Mouse (Mus musculus) liver, embryonic 15.5 days (tissue): ENCODE data around the gene Limk1. TPM values are rescaled to one million over a fixed set of nuclear protein-coding genes. Genes with fewer than 3 reads are reported as not detected.

Experiments used
- ATAC-seq: fragments of 200-750 bp; cut with Nextera tagmentation; 2 replicates; pipeline ENCODE4 v1.8.0; 2017; ENCODE audit warnings: moderate number of reproducible peaks, mild to moderate bottlenecking, moderate library complexity; ENCODE audit not compliant: insufficient read depth
- H3K27ac ChIP-seq: fragments of 300-500 bp; sonication (generic); replicated peaks from 2 replicates; pipeline ENCODE4 v1.5.1; 2015; ENCODE audit warnings: mild to moderate bottlenecking, inconsistent platforms
- H3K27me3 ChIP-seq: fragments of 300-500 bp; sonication (generic); 2 replicates; pipeline ENCODE4 v1.6.1; 2015; ENCODE audit warnings: mild to moderate bottlenecking, inconsistent platforms
- H3K36me3 ChIP-seq: fragments of 300-500 bp; sonication (generic); replicated peaks from 2 replicates; pipeline ENCODE4 v1.6.1; 2015; ENCODE audit warnings: moderate library complexity, mild to moderate bottlenecking, inconsistent platforms
- H3K4me1 ChIP-seq: fragments of 300-500 bp; sonication (generic); replicated peaks from 2 replicates; pipeline ENCODE4 v1.6.1; 2015; ENCODE audit warnings: inconsistent platforms
- H3K4me2 ChIP-seq: fragments of 300-500 bp; sonication (generic); 2 replicates; pipeline ENCODE4 v1.6.1; 2015; ENCODE audit warnings: moderate library complexity, mild to moderate bottlenecking, inconsistent platforms
- H3K4me3 ChIP-seq: fragments of 300-500 bp; sonication (generic); replicated peaks from 2 replicates; pipeline ENCODE4 v1.5.1; 2015; ENCODE audit warnings: mild to moderate bottlenecking, inconsistent platforms
- H3K9ac ChIP-seq: fragments of 300-500 bp; sonication (generic); 2 replicates; pipeline ENCODE4 v1.6.1; 2015; ENCODE audit warnings: moderate library complexity, mild to moderate bottlenecking, inconsistent platforms
- H3K9me3 ChIP-seq: fragments of 300-500 bp; sonication (generic); replicated peaks from 2 replicates; pipeline ENCODE4 v1.6.1; 2016; ENCODE audit warnings: inconsistent platforms
- WGBS: fragments of 180-500 bp; shearing (Covaris S2); methylation state at CpG from one replicate; pipeline ENCODE4 v1.1.7; 2015; ENCODE audit warnings: mixed read lengths; ENCODE audit not compliant: insufficient replicate concordance; 5-methylcytosine and 5-hydroxymethylcytosine counted together
- polyA plus RNA-seq: library from polyadenylated mRNA; unstranded; fragments of >200 nt; fragmentation: Nextera tagmentation; extraction: Ambion mirVana; gene quantifications from 2 replicates; pipeline ENCODE4 v1.2.1, GENCODE M21; 2015

Gene Limk1
- polyA plus RNA-seq, 1 experiment from 2014 or later, result 0.81 TPM

DNA sequence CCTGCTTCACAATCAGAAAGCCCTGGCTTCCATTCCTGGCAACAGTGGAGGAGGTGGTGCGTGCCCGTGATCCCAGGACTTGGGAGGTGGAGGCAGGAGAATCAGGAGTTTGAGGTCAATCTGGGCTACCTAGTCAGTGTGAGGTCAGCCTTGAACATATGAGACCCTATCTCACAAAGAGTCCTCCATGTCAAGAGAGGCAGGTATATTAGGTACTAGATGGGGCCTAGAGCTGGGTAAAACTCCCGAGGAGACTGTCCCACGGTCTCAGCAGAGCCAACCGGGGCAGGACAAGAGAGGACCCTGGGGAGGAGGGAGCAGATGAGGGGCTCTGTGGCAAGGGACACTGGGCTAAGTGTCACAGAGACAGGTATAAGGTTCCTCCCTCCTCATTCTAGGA lies 10.9 kb downstream of the Limk1 start:
- H3K27me3 ChIP-seq, result no peaks in the 10 kb centered on the region
- no peak overlapping the region for H3K27ac ChIP-seq
- H3K4me2 ChIP-seq, result peak overlapping the region; percentile 30; the same call in 1 of the 2 replicates
- WGBS, result 66% methylated on average over 5 of the region's 5 CpGs
- H3K9me3 ChIP-seq, result no peaks in the 10 kb centered on the region
- no peak overlapping the region for H3K9ac ChIP-seq
- H3K4me1 ChIP-seq, result peaks cover 54% of the 10 kb centered on the region
- no peaks in the 10 kb centered on the region for H3K36me3 ChIP-seq
- no peak for ATAC-seq
- H3K4me3 ChIP-seq, result no peak overlapping the region

DNA sequence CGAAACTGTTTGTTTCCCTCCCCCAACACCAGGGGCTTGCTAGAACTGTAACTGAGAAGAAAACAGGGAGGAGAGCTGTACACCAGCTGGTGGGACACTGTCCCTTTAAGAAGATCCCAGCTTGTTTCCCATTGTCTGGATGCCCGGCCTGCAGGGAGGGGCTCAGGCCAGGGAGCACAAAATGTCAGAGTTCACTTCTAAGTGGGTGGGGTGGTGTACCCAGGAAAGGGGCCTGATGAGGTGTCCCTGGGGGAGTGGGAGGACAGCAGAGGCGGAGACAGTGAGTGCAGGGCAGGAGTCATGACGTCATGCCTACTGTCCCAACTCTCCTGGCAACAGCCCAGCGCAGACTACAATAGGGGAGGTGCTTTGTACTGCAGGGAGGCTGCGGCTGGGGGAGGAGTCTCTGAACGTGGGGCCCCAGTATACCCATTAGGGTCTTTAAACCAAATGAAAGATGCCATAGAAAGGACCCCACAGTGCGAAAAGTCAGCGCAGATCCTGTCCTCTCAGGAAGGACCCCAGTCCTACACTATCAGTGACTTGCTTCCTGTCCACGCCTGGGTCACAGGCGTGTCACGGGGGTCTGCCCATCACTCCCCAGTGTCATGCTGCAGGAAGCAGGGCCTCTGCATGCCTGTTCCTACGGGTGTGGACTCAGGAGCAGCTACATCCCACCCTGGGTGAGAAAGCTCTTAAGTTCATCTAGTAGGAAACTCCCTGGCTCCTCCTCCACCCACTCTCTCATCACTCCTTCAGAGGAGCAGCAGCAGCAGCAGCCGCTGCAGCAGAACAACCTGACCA lies 12.2 kb downstream of the Limk1 start:
- ATAC-seq, result peak; percentile 56
- WGBS, result 6% methylated on average over 14 of the region's 14 CpGs
- 0 out of 2 replicates have a peak overlapping the region, but pooled peaks have one; percentile 2 for H3K9ac ChIP-seq
- H3K27ac ChIP-seq, result peak overlapping the region; percentile 33; the same call in 1 of the 2 replicates
- H3K9me3 ChIP-seq, result no peaks in the 10 kb centered on the region
- H3K4me2 ChIP-seq, result peak overlapping the region; percentile 58
- peaks cover 54% of the 10 kb centered on the region for H3K4me1 ChIP-seq
- H3K27me3 ChIP-seq, result no peaks in the 10 kb centered on the region
- no peaks in the 10 kb centered on the region for H3K36me3 ChIP-seq
- peak overlapping the region; percentile 33 for H3K4me3 ChIP-seq

DNA sequence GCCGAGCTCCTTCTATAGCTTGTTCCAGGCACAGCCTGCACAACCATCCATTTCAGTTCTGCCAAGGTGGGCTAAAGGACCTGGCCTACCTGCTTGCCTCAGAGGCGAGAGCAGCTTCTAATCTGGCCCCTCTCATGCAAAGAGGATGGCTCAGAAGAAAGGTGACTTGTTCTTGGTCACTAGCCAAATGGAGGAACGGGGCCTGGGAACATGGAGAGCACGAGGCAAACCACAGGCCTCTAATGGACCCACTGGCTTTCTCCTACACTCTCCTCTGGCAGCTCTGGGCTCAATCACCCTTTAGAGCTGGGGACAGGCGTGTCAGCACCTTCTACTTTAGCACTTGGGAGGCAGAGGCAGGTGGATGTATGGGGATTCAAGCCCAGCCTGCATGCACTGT lies 13.4 kb downstream of the Limk1 start:
- Histone ChIP-seq H3K4me2 (no peak overlapping the region), H3K4me3 (no peak overlapping the region), H3K27me3 (no peaks in the 10 kb centered on the region), H3K4me1 (peaks cover 45% of the 10 kb centered on the region), H3K9ac (no peak overlapping the region), H3K9me3 (no peaks in the 10 kb centered on the region), H3K27ac (no peak overlapping the region), H3K36me3 (no peaks in the 10 kb centered on the region)
- no peak for ATAC-seq
- WGBS, result 56% methylated on average over 5 of the region's 5 CpGs

DNA sequence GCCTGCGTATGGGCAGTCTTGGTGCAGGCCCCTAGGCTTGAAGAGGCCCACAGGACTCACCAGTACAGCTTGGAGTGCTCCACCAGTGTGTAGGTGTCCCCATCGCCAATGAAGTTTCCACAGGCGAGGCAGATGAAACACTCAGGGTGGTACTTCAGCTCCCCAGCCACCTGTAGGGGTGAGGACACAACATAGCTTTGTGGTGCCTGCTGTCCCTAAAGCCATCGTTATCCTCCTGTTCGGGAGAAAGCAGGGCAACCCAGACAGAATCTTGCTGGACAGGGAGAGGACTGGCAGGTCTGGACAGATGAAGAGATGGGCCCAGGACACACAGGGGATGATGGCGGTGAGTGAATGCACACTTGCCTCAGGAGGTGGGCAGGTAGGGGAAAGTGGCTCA lies 15.8 kb downstream of the Limk1 start:
- Histone ChIP-seq H3K27me3 (no peaks in the 10 kb centered on the region), H3K4me3 (no peak overlapping the region), H3K9ac (no peak overlapping the region), H3K9me3 (no peaks in the 10 kb centered on the region), H3K27ac (no peak overlapping the region), H3K4me1 (peaks cover 22% of the 10 kb centered on the region), H3K4me2 (no peak overlapping the region), H3K36me3 (no peaks in the 10 kb centered on the region)
- ATAC-seq, result no peak
- 74% methylated on average over 6 of the region's 6 CpGs for WGBS

DNA sequence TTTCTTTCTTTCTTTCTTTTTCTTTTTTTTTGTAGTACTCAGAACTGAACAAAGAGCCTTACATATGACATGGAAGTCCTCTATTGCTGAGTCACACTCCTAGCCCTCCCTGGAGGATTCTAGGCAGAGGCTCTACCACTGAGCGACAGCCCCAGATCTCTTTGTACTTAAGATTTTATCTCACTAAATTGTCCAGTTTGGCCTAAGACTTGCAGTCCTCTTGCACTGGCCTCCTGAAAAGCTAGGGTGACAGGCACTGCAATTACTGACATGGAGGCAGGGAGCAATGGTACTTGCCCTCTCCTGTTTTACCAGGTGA lies 16.2 kb downstream of the Limk1 start:
- Histone ChIP-seq H3K27ac (no peak overlapping the region), H3K27me3 (no peaks in the 10 kb centered on the region), H3K9me3 (no peaks in the 10 kb centered on the region), H3K36me3 (no peaks in the 10 kb centered on the region), H3K4me1 (peaks cover 18% of the 10 kb centered on the region), H3K4me3 (no peak overlapping the region), H3K4me2 (no peak overlapping the region), H3K9ac (no peak overlapping the region)
- WGBS, result 52% methylated on average over 1 of the region's 1 CpGs
- ATAC-seq, result no peak

DNA sequence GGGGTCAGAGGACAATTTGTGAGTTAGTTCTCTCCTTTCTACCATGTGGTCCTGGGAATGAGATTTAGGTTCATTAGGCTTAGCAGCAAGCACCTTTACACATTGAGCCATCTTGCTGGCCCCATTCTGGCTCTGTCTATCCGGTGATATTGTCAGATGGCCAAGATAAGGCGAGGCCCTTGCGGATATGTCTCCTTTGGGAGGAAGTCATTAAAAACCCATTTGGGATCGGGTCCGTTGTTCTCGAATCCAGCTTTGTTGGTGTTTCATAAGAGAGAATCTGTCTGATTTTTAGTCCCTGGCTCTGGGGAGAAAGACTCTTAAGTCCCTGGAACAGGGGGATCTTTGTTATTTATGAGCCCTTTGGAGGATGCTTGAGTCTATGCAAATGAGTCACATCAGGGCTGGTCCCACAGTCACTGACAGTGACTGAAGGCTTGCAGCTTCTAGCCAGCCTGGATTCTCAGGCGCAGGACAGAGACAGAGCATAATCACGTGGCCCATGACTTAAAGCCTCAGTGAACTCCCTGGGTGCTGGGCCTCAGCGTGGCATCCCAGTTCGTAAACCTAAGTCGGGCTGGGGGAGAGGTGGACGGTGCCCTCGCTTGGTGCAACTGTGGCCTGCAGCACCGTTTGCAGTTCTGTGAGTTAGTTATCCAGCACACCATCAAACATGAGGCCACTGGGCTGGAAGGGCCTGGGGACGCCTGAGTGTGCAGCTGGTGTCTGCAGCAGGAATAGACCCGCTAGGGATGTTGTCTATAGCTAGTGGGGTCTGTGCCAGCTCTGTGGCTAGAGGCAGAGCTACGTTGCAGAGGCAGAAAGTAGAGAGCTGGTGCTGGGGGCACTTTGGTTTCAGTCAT lies 16.8 kb downstream of the Limk1 start:
- Histone ChIP-seq H3K9ac (no peak overlapping the region), H3K27ac (no peak overlapping the region), H3K9me3 (no peaks in the 10 kb centered on the region), H3K27me3 (no peaks in the 10 kb centered on the region), H3K4me2 (no peak overlapping the region), H3K4me3 (no peak overlapping the region), H3K36me3 (no peaks in the 10 kb centered on the region), H3K4me1 (peaks cover 13% of the 10 kb centered on the region)
- 70% methylated on average over 17 of the region's 17 CpGs for WGBS
- no peak for ATAC-seq

DNA sequence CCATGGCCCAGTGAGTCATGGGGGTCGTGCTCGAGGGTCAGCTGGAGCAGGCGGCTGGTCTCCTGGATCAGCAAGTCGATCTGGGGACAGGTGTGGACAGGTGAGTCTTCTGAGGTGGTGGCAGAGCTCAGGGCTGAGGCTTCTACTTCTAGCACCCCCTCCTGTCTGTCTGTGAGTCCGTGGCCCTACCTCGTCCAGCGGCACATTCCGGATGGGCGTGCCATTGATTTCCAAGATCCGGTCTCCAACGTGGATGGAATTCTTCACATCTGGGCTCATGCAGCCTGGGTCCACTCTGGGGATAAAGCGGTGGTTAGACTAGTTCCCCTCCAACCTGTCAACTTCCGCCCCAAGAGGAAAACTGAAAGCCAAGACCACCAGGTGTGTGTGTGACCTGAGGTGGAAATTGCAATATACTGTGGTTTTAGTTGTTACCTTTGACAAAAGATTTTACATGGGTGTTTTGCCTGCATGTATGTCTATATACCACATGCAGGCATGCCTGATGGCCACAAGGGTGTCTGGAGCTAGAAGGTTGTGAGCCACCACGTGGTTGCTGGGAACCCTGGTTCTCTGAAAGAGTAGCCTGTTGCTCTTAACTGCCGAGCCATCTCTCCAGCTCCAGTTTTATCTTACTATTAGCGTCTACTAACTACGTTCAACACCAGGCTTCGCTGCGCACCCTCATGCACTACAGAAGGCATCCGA lies 19.2 kb downstream of the Limk1 start:
- Histone ChIP-seq H3K9ac (no peak overlapping the region), H3K27me3 (no peaks in the 10 kb centered on the region), H3K4me3 (no peak overlapping the region), H3K36me3 (no peaks in the 10 kb centered on the region), H3K27ac (no peak overlapping the region), H3K4me1 (no peaks in the 10 kb centered on the region), H3K4me2 (no peak overlapping the region), H3K9me3 (no peaks in the 10 kb centered on the region)
- 76% methylated on average over 20 of the region's 20 CpGs for WGBS
- 0 out of 2 replicates have a peak, but pooled peaks have one; percentile 3 for ATAC-seq

DNA sequence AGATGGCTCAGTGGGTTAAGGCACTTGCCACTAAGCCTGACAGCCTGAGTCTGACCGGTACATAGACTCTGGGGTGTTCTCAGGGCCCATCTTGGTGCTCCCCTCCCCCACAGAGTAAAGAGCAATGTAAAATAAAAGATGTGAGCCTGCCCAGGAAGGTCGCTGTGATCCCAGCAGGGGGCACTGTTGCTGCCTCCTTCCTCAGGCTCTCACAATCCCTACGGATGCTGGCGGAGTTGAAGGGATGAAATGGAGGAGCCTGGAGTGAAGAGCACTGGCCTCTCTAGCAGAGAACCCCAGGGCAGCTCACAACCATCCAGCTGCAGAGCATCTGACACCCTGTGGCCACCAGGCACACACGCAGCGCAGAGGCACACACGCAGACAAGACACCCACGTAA lies 19.9 kb downstream of the Limk1 start:
- H3K36me3 ChIP-seq, result no peaks in the 10 kb centered on the region
- H3K4me3 ChIP-seq, result no peak overlapping the region
- no peak overlapping the region for H3K4me2 ChIP-seq
- ATAC-seq, result 0 out of 2 replicates have a peak, but pooled peaks have one; percentile 9
- whole genome bisulfite sequencing, result 72% methylated on average over 8 of the region's 8 CpGs
- H3K27ac ChIP-seq, result no peak overlapping the region
- no peaks in the 10 kb centered on the region for H3K9me3 ChIP-seq
- H3K27me3 ChIP-seq, result no peaks in the 10 kb centered on the region
- H3K9ac ChIP-seq, result no peak overlapping the region
- no peaks in the 10 kb centered on the region for H3K4me1 ChIP-seq

DNA sequence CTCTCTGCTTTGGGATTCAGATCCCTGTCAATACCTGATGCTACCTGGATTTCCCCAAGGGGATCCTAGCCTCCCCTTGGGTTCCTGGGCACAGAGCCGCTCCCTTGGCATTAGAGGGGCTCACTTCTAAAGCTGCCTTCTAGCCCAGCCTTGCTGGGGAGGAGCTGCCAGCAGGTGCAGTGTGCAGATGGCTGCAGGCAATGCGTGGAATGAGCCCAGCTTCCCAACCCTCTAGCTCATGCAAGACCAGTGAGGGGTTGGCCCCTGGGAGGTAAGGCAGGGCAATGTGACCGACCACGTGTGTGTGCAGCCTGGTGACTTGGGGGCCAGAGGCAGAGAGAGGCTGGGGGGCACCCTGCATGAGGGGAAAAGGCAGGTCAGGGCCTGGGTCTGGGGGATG lies 31.7 kb downstream of the Limk1 start:
- no peaks in the 10 kb centered on the region for H3K36me3 ChIP-seq
- H3K9me3 ChIP-seq, result no peaks in the 10 kb centered on the region
- H3K4me3 ChIP-seq, result no peak overlapping the region
- 68% methylated on average over 4 of the region's 4 CpGs for WGBS
- no peak overlapping the region for H3K9ac ChIP-seq
- H3K27me3 ChIP-seq, result no peaks in the 10 kb centered on the region
- no peak overlapping the region for H3K4me2 ChIP-seq
- 0 out of 2 replicates have a peak, but pooled peaks have one; percentile 22 for ATAC-seq
- no peaks in the 10 kb centered on the region for H3K4me1 ChIP-seq
- H3K27ac ChIP-seq, result no peak overlapping the region

DNA sequence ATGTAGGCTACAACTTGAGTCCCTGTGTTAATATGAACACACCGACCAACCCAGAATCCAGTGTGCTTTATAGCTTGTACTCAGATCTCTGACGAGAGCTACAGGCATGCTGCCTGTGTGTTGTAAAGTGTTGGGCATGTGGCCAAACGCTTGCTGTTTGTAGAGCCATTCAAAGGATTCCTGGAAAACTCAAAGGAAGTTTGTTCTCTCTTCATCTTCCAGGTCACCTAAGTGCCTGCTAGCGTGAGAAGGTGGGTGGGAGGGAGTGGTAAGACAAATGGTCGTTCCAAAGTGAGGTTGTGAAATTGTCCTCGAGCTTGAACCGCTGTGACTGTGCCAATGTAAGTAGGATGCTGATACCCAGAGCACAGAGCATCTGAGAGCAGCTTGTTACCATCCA lies 36.4 kb downstream of the Limk1 start:
- ATAC-seq, result no peak
- Histone ChIP-seq H3K4me3 (no peak overlapping the region), H3K27ac (no peak overlapping the region)

DNA sequence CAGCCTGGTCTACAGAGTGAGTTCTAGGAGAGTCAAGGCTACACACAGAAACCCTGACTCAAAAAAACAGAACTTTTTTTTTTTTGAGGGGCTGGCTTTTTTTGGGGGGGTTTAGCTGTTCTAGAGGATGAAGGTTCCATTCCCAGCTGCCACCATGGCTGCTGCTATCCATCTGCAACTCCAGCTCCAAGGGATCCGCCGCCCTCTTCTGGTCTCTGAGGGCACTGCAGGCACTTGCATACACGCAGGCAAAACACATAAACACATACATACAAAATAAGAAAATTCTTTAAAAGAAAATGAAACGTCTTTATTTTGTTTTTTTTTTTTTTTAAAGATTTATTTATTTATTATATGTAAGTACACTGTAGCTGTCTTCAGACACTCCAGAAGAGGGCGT lies 37.5 kb downstream of the Limk1 start:
- ATAC-seq, result no peak
- 34% methylated on average over 5 of the region's 5 CpGs for WGBS
- Histone ChIP-seq H3K36me3 (no peaks in the 10 kb centered on the region), H3K4me2 (no peak overlapping the region), H3K9ac (no peak overlapping the region), H3K9me3 (no peaks in the 10 kb centered on the region), H3K4me3 (no peak overlapping the region), H3K4me1 (no peaks in the 10 kb centered on the region), H3K27me3 (no peaks in the 10 kb centered on the region), H3K27ac (no peak overlapping the region)

More for the DNA sequence above, 36.4 kb downstream of the Limk1 start:
- Histone ChIP-seq H3K4me1 (no peaks in the 10 kb centered on the region), H3K9ac (no peak overlapping the region), H3K9me3 (no peaks in the 10 kb centered on the region), H3K27me3 (no peaks in the 10 kb centered on the region), H3K36me3 (no peaks in the 10 kb centered on the region), H3K4me2 (no peak overlapping the region)
- 41% methylated on average over 7 of the region's 7 CpGs for WGBS
